Mouse (Mus musculus) monocyte, adult 2 months (primary cell): ENCODE results near the gene Olfr1295.

ENCODE experiments used
- DNase-seq, 2 experiments: peaks; one replicate each; pipeline ENCODE4 v3.0.0; 2022; ENCODE audit warnings: low spot score in 2 of 2, low read depth in 1 of 2

Gene Olfr1295

GRCm38 (mm10) chr2:111569581-111569980 lies at the start of gene Olfr1295:
Gene Olfr1295, minus strand, starts transcription at chr2:111569681.
- no peak for DNase-seq

GRCm38 (mm10) chr2:111540191-111540590 lies 29.3 kb downstream of the Olfr1295 start, which contains the start of gene Olfr1294:
Gene Olfr1294, minus strand, starts transcription at chr2:111540291.
- no peak for DNase-seq

GRCm38 (mm10) chr2:111524903-111525302 lies 44.6 kb downstream of the Olfr1295 start, which contains the start of gene Olfr1293-ps:
Gene Olfr1293-ps, plus strand, starts transcription at chr2:111525203.
- no peak for DNase-seq

- DNase-seq, result no peak
Measured at GRCm38 (mm10) chr2:111517451-111517850, 52.0 kb downstream of the Olfr1295 start.
